Mouse (Mus musculus) liver, embryonic 14.5 days (tissue): ENCODE results near the gene Ifnb1.

Source experiments
- CTCF ChIP-seq: IDR thresholded peaks from 2 replicates; pipeline ENCODE4 v1.5.1; 2016; ENCODE audit warnings: antibody characterized with exemption, low read depth, control low read depth
- EP300 ChIP-seq: IDR thresholded peaks from 2 replicates; pipeline ENCODE4 v1.6.1; 2016; ENCODE audit warnings: antibody characterized with exemption, low read depth

DNA sequence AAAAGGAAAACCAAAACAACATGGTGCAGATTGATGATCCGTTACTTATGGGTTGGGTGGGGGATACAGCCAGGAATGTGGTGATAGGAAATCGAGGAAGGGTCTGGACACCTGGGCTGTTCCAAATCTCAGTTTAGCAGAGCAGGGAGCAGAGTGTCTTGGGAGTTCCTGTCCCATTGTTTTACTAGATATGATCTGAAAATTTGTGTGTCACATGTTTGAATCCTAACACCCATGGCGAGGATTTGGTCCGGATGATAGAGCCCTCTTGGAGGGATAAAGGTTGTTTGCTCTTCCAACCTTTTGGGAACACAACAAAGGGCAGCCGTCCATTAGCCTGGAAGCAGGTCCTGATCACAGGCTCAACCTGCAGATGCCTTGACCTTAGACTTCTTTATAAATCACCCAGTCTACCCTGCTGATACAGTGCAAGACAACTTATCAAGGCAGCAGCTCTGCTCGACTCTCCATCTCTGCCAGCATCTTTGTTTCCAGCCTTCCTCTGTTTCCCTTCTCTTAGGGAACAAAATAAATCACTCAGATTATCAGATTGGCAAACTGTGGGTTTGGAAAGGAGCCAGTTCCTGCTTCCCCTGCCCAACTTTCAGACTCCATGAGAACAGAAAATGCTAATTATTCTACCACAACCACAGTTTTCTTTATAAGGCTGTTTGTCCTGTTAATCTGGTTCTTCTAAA is 26.1 kb downstream of the Ifnb1 start:
- TF ChIP-seq CTCF (no peak), EP300 (no peak)
